Mouse (Mus musculus): ENCODE results near the gene Tctn1.

Tctn1 gene

DNA sequence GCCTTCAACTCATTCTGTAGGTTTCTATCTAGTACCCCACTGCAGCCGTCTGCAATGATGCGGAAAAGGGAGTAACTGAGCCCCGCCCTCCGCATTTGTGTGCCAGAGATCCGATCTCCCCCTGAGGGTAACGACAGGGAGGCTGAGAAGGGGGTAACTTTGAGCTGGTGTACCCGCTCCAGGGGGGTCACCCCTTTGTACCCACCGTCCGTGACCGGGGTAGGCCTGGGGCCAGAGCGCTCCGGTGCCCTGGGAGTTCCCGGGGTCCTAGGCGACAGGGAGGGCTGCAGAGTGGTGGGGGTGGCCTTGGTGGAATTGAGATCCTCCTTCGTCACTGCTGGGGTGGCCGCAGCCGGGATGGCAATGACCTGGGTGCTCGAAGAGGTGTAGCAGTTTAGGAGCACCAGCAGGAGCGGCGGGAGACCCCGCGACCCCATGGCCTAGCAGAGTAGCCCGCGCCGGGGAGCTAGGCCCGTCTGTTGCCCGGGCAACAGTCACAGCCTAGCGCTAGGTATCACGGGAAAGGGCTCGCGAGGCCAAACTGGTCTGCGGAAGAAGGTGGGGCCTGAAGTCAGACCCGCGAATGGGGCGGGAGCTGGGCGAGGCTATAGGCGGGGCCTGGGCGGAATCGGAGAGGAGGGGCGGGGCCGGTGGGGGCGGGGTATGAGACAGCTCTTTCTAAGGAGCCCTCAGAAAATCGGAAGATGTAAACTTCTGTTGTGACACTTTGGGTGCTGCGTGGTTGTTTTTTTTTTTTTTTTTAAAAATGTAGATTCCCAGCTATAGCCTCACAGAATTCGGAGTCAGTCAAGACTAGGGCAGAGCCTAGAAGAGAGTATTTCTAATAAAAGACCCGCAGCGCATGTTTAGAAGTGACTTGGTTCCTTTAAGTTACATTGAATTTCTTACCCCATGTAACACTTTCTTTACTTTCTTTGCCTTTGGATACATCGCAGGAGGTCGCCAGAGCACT lies at the start of gene Tctn1:
Gene Tctn1 (minus strand): TSS at position 528 of the 973 bp plus-strand sequence.
- in situ Hi-C loops (cut with MseI, MboI) = no loop called here

DNA sequence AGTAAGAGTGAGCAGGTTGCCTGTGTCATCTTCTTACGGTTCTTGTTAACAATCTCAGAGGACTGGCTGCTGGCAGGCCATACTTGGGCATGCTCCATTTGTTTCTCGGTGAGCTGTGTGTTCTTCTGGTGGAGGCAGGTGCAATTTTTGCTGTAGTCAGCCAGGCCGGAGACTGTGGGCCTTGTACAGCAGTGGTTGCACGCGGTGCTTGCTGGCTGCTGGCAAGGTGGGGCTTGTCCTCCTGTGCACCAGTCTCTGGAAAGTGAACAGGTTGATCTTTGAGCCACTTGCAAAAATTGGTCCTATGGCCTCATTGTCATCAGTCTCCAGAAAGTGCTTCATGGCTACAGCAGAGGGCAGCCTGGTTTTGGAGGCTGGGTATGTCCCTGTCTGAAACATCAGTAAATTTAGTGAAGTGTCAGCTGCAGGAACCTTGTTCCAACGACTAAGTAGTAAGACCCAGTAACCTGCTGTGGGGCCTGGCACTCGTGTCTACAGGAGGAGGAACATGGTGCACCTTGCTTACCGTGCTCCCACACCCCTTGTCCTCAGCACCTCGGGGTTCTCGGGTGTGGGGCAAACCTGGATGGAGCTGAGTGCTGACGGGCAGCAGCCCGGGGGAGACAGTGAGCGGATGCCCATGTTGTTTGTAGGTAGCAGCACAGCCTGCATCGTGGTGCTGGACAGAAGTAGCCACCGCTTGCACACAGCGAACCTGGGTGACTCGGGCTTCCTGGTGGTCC lies 48.9 kb upstream of the Tctn1 start:
- in situ Hi-C loops (cut with MseI, MboI) = no loop called here

- in situ Hi-C loops (cut with MseI, MboI) = no loop called here
Observed at GRCm38 (mm10) chr5:122312346-122312745, 48.1 kb upstream of the Tctn1 start.

GRCm38 (mm10) chr5:122311692-122312091 lies 47.4 kb upstream of the Tctn1 start:
- in situ Hi-C loops (cut with MseI, MboI) = no loop called here

GRCm38 (mm10) chr5:122310699-122311098 lies 46.4 kb upstream of the Tctn1 start:
- in situ Hi-C loops (cut with MseI, MboI) = no loop called here

- in situ Hi-C loops (cut with MseI, MboI) = no loop called here
Observed at GRCm38 (mm10) chr5:122306536-122306935, 42.3 kb upstream of the Tctn1 start.

GRCm38 (mm10) chr5:122305472-122305871 lies 41.2 kb upstream of the Tctn1 start:
- in situ Hi-C loops (cut with MseI, MboI) = no loop called here

GRCm38 (mm10) chr5:122304541-122304940 lies 40.3 kb upstream of the Tctn1 start:
- in situ Hi-C loops (cut with MseI, MboI) = no loop called here

GRCm38 (mm10) chr5:122303937-122304336 lies 39.7 kb upstream of the Tctn1 start:
- in situ Hi-C loops (cut with MseI, MboI) = no loop called here

GRCm38 (mm10) chr5:122302810-122303745 lies 38.8 kb upstream of the Tctn1 start:
- in situ Hi-C loops (cut with MseI, MboI) = no loop called here

DNA sequence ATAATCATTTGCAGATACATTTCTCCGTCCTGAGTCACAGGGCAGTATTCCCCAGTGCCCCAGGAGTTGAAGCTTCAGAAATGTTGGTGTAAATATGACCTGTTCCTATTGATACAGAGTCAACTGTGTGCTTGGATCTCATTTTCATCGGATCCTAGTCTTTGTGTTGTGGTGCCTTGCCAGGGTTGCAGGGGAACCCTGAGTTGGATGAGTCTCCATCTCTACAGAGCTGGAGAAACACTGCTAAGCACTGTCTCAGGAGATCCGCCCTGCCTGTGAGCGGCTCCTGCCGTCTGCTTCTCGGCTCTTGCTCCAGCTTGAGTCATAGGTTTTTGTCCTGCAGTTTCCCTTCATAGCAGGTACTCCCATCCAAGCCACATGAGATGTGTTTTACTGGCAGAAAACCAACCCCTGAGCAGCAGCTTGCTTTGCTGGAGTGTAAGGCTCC lies 35.8 kb upstream of the Tctn1 start:
- in situ Hi-C loops (cut with MseI, MboI) = no loop called here

DNA sequence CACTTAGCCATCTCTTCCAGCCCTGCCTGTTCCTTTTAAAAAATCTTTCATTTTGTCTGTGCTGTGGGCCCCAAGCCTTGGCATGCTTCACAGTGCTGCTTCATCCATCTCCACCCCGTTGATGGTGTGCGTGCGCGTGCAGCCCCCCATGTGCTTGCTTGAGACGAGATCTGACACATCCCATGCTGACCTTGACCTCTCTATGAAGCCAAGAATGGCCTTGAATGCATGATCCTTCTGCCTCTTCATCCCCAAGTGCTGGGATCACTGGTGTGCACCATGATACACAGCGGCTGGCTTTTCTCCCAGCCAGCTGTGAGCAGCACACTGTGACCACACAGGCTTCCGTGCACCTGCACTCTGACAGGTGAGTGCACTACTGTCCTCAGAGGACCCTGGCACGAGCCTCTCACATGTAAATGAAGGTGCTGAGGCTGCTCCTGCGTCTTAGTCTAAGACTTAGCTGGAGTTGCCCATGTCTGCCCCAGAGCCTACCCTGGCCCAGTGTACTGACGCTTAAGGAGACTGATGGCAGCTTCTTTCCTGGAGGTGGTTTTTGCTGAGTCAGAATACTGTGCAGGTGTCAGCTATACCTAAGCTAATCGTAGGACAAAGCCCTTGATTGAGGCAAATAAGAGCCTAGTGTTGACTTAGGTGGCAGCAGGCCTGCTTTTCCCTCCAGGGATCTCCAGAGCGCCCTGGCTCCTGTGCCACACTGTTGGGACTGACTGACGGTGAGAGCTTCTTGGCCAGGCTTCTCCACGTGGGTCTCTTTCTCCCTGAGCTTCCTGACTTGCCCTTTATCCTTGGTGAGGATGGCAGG lies 31.1 kb upstream of the Tctn1 start:
- in situ Hi-C loops (cut with MseI, MboI) = no loop called here

- in situ Hi-C loops (cut with MseI, MboI) = no loop called here
Observed at GRCm38 (mm10) chr5:122294219-122294735, 30.0 kb upstream of the Tctn1 start.

DNA sequence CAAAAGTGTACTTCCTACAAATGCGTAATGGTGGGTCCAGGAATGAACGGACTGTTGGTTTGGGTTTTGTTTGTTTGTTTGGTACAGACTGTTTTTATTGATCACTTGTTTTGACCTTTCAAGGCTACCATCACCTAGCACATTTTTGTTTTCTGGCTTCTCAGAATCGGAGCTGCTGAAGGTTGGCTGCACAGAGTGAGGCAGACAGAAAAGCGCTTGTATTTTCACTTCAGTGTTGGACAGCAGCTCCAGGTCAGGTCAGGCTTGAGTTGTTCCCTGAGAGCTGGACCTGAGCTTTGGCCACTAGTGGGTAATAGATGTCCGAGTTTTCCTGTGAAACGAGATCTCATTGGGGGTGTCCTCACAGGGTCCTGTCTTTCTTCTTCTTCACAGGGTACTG lies 28.9 kb upstream of the Tctn1 start:
- in situ Hi-C loops (cut with MseI, MboI) = no loop called here

DNA sequence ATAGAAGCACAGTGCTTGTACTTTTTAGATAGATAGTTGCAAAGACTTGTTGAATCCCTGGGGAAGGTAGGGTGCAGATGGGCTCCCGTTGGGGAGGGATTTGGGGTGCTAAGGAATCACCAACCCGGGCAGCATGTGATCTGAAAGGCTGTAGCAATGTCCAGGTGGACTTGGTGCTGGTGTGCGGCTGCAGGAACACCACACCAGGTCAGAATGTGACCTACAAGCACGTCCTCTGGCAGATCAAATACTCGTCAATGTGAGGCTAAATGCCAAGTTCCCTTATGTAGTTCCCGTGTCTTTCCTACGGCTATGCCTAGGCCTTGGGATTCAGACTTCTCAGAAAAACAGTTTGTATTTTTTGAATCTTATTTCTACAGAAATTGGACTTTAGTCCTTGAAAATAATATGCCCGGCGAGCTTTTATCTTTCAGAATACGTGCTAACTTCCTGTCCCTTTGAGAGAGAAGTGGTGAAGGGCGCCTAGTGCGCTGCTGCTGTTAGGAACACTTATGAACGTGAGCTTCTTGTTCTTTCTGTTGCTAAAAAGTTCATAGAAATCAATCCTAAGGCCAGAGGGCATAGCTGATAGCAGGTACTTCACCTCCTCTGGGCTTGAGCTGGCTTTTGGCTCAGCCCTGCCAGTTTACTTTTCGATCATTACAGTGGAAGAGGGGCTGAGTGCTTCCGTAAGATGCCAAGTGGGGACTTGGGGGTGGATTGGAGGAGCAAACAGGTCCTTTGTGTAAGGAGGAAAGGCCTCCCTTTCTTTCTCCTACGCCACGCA lies 27.5 kb upstream of the Tctn1 start:
- in situ Hi-C loops (cut with MseI, MboI) = no loop called here

GRCm38 (mm10) chr5:122291149-122291548 lies 26.9 kb upstream of the Tctn1 start:
- in situ Hi-C loops (cut with MseI, MboI) = no loop called here

GRCm38 (mm10) chr5:122288147-122288811 lies 24.0 kb upstream of the Tctn1 start:
- in situ Hi-C loops (cut with MseI, MboI) = no loop called here

- in situ Hi-C loops (cut with MseI, MboI) = no loop called here
Observed at GRCm38 (mm10) chr5:122287026-122287425, 22.8 kb upstream of the Tctn1 start.

DNA sequence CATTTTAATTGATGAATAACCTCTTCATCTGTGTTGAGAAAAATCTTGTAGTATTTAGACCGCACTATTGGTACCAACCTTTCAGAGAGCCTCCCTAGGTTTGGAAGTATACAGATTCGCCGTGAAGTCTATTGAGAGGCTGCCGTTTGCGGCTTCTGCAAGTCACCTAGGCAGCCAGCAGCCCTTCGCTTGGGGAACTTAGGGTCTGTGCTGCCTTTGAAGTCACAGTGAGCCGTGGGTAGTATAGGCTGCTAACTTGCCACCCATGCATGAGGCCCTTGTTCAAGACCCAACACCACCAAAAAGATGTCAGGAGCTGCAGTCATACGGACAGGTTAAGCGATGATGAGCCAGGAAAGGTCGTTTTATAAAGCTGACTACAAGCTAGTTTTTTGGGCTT lies 21.9 kb upstream of the Tctn1 start:
- in situ Hi-C loops (cut with MseI, MboI) = no loop called here

Measured in mouse trophoblast stem cell (cell line).